Mouse (Mus musculus): ENCODE data around the gene Eif3k. TPM values are rescaled to one million over a fixed set of nuclear protein-coding genes. Genes with fewer than 3 reads are reported as not detected.

The Eif3k gene
- polyA plus RNA-seq, 1 experiment from 2014 or later: 343 TPM

GRCm38 (mm10) chr7:28952786-28953185, 28.9 kb downstream of the Eif3k start:
- peak overlapping the region; percentile 15; the same call in 1 of the 2 replicates for H3K4me2 ChIP-seq (ENCODE audit: low read depth, low read length, severe bottlenecking)
- H3K27me3 ChIP-seq (ENCODE audit: control insufficient read depth, insufficient read depth, low read length): no peaks in the 10 kb centered on the region
- ATAC-seq (replicated peaks; ENCODE audit: low FRiP score): no peak
- WGBS: 38% methylated on average over 3 of the region's 3 CpGs
- H3K27ac ChIP-seq (ENCODE audit: low read depth, low read length): peak overlapping the region; percentile 65
- H3K9ac ChIP-seq (ENCODE audit: low read length): no peak overlapping the region
- H3K4me1 ChIP-seq (replicated peaks; ENCODE audit: control insufficient read depth, insufficient read depth, low read length): peaks cover 16% of the 10 kb centered on the region
- no peaks in the 10 kb centered on the region for H3K9me3 ChIP-seq (ENCODE audit: control insufficient read depth, low read length)
- DNase-seq (ENCODE audit: low spot score): no peak
- H3K36me3 ChIP-seq (ENCODE audit: control insufficient read depth, insufficient read depth, low read length): no peaks in the 10 kb centered on the region
- H3K4me3 ChIP-seq (ENCODE audit: low read depth, low read length): no peak overlapping the region

DNA sequence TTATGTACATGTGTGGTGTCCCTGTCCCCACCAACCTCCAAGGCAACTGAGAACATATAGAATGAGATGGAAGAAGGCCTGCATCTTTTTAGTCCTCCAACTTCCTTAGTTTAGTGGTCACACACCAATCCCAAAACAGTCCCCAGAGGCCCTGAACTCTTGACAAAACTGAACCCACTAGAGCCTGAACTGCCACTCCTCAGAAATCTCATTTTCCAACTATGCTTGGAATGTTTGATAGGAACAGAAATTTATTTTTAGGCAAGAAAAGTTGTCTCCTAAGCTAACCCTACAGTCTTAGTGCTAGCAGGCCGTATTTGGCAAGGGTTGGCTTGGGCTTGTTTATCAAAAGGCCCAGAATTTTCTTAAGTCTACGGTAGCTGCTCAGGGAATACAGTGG, 29.9 kb downstream of the Eif3k start:
- Histone ChIP-seq H3K9me3 (ENCODE audit: control insufficient read depth, low read length) (no peaks in the 10 kb centered on the region), H3K27ac (ENCODE audit: low read depth, low read length) (no peak overlapping the region), H3K4me1 (replicated peaks; ENCODE audit: control insufficient read depth, insufficient read depth, low read length) (peaks cover 17% of the 10 kb centered on the region), H3K4me2 (ENCODE audit: low read depth, low read length, severe bottlenecking) (no peak overlapping the region), H3K27me3 (ENCODE audit: control insufficient read depth, insufficient read depth, low read length) (no peaks in the 10 kb centered on the region), H3K36me3 (ENCODE audit: control insufficient read depth, insufficient read depth, low read length) (no peaks in the 10 kb centered on the region), H3K9ac (ENCODE audit: low read length) (no peak overlapping the region), H3K4me3 (ENCODE audit: low read depth, low read length) (no peak overlapping the region)
- DNase-seq (ENCODE audit: low spot score) (no peak), ATAC-seq (replicated peaks; ENCODE audit: low FRiP score) (no peak)
- 94% methylated on average over 2 of the region's 2 CpGs for WGBS

DNA sequence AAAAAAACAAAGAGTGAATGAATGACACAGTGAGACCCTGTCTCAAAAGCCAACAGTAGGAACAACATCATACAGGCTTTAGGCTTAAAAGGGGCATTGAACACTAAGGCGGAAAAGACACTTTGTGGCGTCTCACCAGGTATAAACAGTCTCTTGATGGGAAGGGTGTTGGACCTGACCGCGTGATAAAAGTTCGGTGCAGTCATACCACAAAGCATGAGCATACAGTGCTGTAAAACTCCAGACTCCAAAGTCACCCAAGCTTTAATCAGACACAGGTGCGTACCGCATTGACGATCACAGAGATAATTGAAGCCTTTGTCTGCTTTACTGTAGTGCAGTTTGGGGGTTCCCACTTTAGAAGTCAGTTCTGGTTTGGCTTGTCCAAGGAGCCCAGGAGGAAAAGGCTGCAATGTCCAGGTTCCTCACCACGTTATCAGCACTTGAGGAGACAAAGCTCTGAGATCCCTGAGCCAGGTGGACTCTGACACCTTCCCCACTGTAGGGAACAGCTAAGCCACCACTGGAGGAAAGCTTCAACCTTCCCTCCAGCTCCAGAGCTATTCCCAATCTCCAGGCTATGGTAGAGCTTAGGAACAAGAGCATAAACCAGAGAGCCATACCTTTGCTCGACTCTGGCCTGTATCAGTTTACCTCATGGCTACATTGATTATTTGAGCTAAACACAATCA, 31.2 kb downstream of the Eif3k start:
- DNase-seq (ENCODE audit: low spot score): no peak
- H3K4me3 ChIP-seq (ENCODE audit: low read depth, low read length): no peak overlapping the region
- H3K27me3 ChIP-seq (ENCODE audit: control insufficient read depth, insufficient read depth, low read length): no peaks in the 10 kb centered on the region
- no peak overlapping the region for H3K27ac ChIP-seq (ENCODE audit: low read depth, low read length)
- H3K9ac ChIP-seq (ENCODE audit: low read length): no peak overlapping the region
- ATAC-seq (replicated peaks; ENCODE audit: low FRiP score): no peak
- H3K4me1 ChIP-seq (replicated peaks; ENCODE audit: control insufficient read depth, insufficient read depth, low read length): peaks cover 28% of the 10 kb centered on the region
- H3K4me2 ChIP-seq (ENCODE audit: low read depth, low read length, severe bottlenecking): no peak overlapping the region
- no peaks in the 10 kb centered on the region for H3K36me3 ChIP-seq (ENCODE audit: control insufficient read depth, insufficient read depth, low read length)
- no peaks in the 10 kb centered on the region for H3K9me3 ChIP-seq (ENCODE audit: control insufficient read depth, low read length)
- WGBS: 93% methylated on average over 10 of the region's 10 CpGs

DNA sequence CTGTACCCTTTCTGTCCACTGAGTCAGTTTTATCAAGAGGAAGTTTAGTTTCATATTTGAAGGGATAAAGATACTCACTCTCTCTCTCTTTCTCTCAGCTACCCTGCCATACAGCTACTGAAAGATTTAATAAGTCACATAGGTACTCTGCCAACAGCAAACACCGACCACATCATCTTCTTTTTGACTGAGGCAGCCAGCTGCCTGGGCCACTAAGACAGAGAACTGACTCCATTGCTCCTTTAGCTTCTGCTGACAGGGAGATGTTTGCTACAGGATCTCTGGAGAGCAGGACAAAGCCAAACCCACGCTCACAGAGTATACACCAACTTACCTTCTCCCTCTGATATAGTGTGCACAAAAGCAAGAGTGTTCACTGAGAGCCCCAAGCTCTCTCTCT, 32.4 kb downstream of the Eif3k start:
- H3K36me3 ChIP-seq (ENCODE audit: control insufficient read depth, insufficient read depth, low read length): no peaks in the 10 kb centered on the region
- WGBS: 79% methylated on average over 2 of the region's 2 CpGs
- peaks cover 29% of the 10 kb centered on the region for H3K4me1 ChIP-seq (replicated peaks; ENCODE audit: control insufficient read depth, insufficient read depth, low read length)
- H3K27me3 ChIP-seq (ENCODE audit: control insufficient read depth, insufficient read depth, low read length): no peaks in the 10 kb centered on the region
- DNase-seq (ENCODE audit: low spot score): no peak
- no peak for ATAC-seq (replicated peaks; ENCODE audit: low FRiP score)
- H3K27ac ChIP-seq (ENCODE audit: low read depth, low read length): no peak overlapping the region
- H3K9ac ChIP-seq (ENCODE audit: low read length): no peak overlapping the region
- no peak overlapping the region for H3K4me3 ChIP-seq (ENCODE audit: low read depth, low read length)
- H3K9me3 ChIP-seq (ENCODE audit: control insufficient read depth, low read length): no peaks in the 10 kb centered on the region
- H3K4me2 ChIP-seq (ENCODE audit: low read depth, low read length, severe bottlenecking): no peak overlapping the region

DNA sequence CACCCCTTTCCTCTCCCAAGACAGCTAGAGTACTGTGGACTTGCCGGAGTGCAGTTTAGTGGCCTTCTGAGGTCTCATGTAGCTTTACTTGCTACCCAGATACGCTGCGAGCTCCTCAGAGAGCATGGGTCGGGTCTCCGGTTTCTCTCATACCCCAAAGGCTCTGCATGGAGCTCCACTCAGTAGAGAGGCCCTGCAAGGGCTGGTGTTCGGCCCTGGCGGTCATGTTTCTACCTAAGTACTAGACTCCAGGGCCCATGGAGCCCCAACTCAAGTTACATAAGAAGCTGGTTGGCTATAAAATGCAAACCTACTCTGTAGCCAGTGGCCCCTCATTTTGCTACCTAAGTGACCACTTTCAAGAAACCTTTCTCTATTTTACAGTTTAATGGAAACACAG, 32.9 kb downstream of the Eif3k start:
- H3K4me2 ChIP-seq (ENCODE audit: low read depth, low read length, severe bottlenecking): no peak overlapping the region
- no peak overlapping the region for H3K4me3 ChIP-seq (ENCODE audit: low read depth, low read length)
- no peak for DNase-seq (ENCODE audit: low spot score)
- 89% methylated on average over 7 of the region's 7 CpGs for WGBS
- H3K36me3 ChIP-seq (ENCODE audit: control insufficient read depth, insufficient read depth, low read length): no peaks in the 10 kb centered on the region
- H3K27ac ChIP-seq (ENCODE audit: low read depth, low read length): no peak overlapping the region
- H3K27me3 ChIP-seq (ENCODE audit: control insufficient read depth, insufficient read depth, low read length): no peaks in the 10 kb centered on the region
- no peaks in the 10 kb centered on the region for H3K9me3 ChIP-seq (ENCODE audit: control insufficient read depth, low read length)
- H3K9ac ChIP-seq (ENCODE audit: low read length): no peak overlapping the region
- H3K4me1 ChIP-seq (replicated peaks; ENCODE audit: control insufficient read depth, insufficient read depth, low read length): peaks cover 25% of the 10 kb centered on the region
- ATAC-seq (replicated peaks; ENCODE audit: low FRiP score): no peak

DNA sequence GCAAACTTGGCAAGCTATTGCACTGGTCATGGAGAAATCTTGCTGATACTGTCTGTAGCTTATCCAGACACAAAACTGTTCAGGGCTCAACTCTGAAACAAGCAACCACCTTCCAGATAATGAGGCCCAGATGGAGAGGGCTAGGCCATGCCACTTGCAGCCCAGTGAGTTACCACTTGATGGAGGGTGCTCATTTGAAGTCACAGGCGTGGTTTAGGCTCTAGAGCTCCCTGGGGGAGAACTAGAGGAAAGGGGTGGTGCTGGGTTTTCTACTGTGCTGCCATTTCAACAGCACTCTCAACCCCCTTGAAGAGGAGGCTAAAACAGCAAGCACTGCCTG, 35.4 kb downstream of the Eif3k start:
- peaks cover 14% of the 10 kb centered on the region for H3K4me1 ChIP-seq (replicated peaks; ENCODE audit: control insufficient read depth, insufficient read depth, low read length)
- 23% methylated on average over 1 of the region's 1 CpGs for WGBS

GRCm38 (mm10) chr7:28945416-28946270, 36.0 kb downstream of the Eif3k start:
- Histone ChIP-seq H3K4me2 (ENCODE audit: low read depth, low read length, severe bottlenecking) (peak overlapping the region; percentile 6; the same call in 1 of the 2 replicates), H3K9ac (ENCODE audit: low read length) (peak overlapping the region; percentile 14; the same call in 1 of the 2 replicates), H3K27me3 (ENCODE audit: control insufficient read depth, insufficient read depth, low read length) (no peaks in the 10 kb centered on the region), H3K4me3 (ENCODE audit: low read depth, low read length) (no peak overlapping the region), H3K9me3 (ENCODE audit: control insufficient read depth, low read length) (no peaks in the 10 kb centered on the region), H3K36me3 (ENCODE audit: control insufficient read depth, insufficient read depth, low read length) (no peaks in the 10 kb centered on the region), H3K4me1 (replicated peaks; ENCODE audit: control insufficient read depth, insufficient read depth, low read length) (peaks cover 14% of the 10 kb centered on the region), H3K27ac (ENCODE audit: low read depth, low read length) (peak overlapping the region; percentile 61)
- ATAC-seq (replicated peaks; ENCODE audit: low FRiP score) (peak; percentile 63), DNase-seq (ENCODE audit: low spot score) (peak; percentile 73)
- WGBS: 22% methylated on average over 10 of the region's 10 CpGs

More for the DNA sequence above, 35.4 kb downstream of the Eif3k start:
- Histone ChIP-seq H3K4me3 (ENCODE audit: low read depth, low read length) (no peak overlapping the region), H3K4me2 (ENCODE audit: low read depth, low read length, severe bottlenecking) (no peak overlapping the region), H3K9ac (ENCODE audit: low read length) (no peak overlapping the region), H3K9me3 (ENCODE audit: control insufficient read depth, low read length) (no peaks in the 10 kb centered on the region), H3K36me3 (ENCODE audit: control insufficient read depth, insufficient read depth, low read length) (no peaks in the 10 kb centered on the region), H3K27me3 (ENCODE audit: control insufficient read depth, insufficient read depth, low read length) (no peaks in the 10 kb centered on the region), H3K27ac (ENCODE audit: low read depth, low read length) (peak overlapping the region; percentile 9; the same call in 1 of the 2 replicates)
- DNase-seq (ENCODE audit: low spot score) (no peak), ATAC-seq (replicated peaks; ENCODE audit: low FRiP score) (no peak)

DNA sequence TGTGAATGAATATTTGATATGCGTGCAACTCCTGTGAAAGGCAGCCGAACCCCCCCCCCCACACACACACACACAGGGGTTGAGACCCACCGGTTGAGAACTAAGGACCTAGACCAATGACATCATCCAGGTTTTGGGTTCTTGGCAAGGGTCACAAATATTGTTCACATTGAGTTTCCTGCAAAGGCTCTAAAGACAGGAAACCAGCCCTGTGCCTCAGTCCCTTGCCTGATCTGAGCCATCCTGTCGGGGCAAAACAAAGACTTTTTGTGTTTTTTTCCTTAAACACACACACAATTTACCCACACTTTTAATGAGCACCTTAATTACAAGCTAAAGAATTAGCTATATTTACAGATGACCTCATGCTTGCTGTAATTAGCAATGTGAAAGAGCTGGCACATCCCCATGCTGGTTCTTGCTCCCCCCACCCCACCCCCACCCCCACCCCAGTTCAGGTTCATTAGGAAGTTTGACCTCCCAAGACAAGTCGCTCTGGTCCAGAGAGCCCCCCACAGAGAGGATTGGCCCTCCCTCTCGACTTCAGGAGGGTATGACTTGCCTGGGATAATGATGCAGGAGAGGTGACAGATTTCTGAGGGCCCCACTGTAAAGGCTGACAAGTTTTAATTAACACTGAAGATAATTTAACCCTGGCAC, 36.8 kb downstream of the Eif3k start:
- H3K4me3 ChIP-seq (ENCODE audit: low read depth, low read length): no peak overlapping the region
- WGBS: 34% methylated on average over 6 of the region's 6 CpGs
- DNase-seq (ENCODE audit: low spot score): peak; percentile 68
- no peaks in the 10 kb centered on the region for H3K9me3 ChIP-seq (ENCODE audit: control insufficient read depth, low read length)
- H3K4me1 ChIP-seq (replicated peaks; ENCODE audit: control insufficient read depth, insufficient read depth, low read length): peaks cover 14% of the 10 kb centered on the region
- no peaks in the 10 kb centered on the region for H3K27me3 ChIP-seq (ENCODE audit: control insufficient read depth, insufficient read depth, low read length)
- peak; percentile 62 for ATAC-seq (replicated peaks; ENCODE audit: low FRiP score)
- H3K4me2 ChIP-seq (ENCODE audit: low read depth, low read length, severe bottlenecking): no peak overlapping the region
- no peaks in the 10 kb centered on the region for H3K36me3 ChIP-seq (ENCODE audit: control insufficient read depth, insufficient read depth, low read length)
- H3K27ac ChIP-seq (ENCODE audit: low read depth, low read length): peak overlapping the region; percentile 54
- H3K9ac ChIP-seq (ENCODE audit: low read length): no peak overlapping the region

All from forebrain, embryonic 11.5 days (tissue).